In the genomic region with DNA sequence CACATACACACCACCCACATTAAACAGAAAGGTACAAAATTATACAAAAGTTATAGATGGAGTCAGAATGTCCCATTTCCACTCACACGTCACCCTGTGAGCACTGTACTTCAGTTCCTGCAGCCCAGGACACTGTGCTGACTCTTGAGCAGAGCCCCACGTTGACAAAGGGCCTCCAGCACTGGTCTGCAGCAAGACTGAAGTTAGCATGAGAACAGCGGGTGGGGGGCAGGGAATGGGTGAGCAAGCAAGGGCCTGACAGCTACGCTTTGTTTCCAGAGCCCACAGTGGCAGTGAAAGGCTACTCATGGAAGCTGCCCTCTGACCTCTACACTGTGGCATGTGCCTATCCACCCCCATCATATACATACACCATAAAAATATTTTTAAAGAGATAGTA, we compare ENCODE assay signal across 26 mouse cellular contexts. TPM values are rescaled to one million over a fixed set of nuclear protein-coding genes. Genes with fewer than 3 reads are reported as not detected.
DNase-seq lines count a peak whose midpoint lies in the region; ATAC-seq and TF ChIP-seq lines count a peak whose summit lies in the region.
"Had no signal": no experiment of that assay in that cellular context is flagged by ENCODE, and none has a peak within 500 bp of the region (broad histone marks: within the 10 kb centered on the region; RNA-seq: fewer than 3 reads in every experiment).

No protein-coding gene starts in this region.

- peaks cover 11% of the 10 kb centered on the region for H3K36me3 ChIP-seq in midbrain, embryonic 10.5 days
- H3K36me3 ChIP-seq in midbrain, postnatal 0 days (ENCODE audit: insufficient read depth, low read length): no peaks in the 10 kb centered on the region
- H3K36me3 ChIP-seq: embryonic facial prominence, embryonic 13.5 days; heart, embryonic 13.5 days; kidney, embryonic 15.5 days; midbrain, embryonic 12.5 days had no signal

- no peaks in the 10 kb centered on the region for H3K27me3 ChIP-seq in cerebellum, adult 2 months (ENCODE audit: control insufficient read depth, insufficient read depth, low read length)
- H3K27me3 ChIP-seq in midbrain, embryonic 10.5 days (ENCODE audit: low read depth, poor library complexity, severe bottlenecking): no peaks in the 10 kb centered on the region
- no peaks in the 10 kb centered on the region for H3K27me3 ChIP-seq in midbrain, postnatal 0 days (ENCODE audit: insufficient read depth, low read length)
- H3K27me3 ChIP-seq: embryonic facial prominence, embryonic 13.5 days; heart, embryonic 13.5 days; kidney, embryonic 15.5 days; midbrain, embryonic 12.5 days; Patski had no signal

- WGBS in cerebellum, adult 2 months: 39% methylated on average over 4 of the region's 4 CpGs
- WGBS in midbrain, embryonic 10.5 days: 32% methylated on average over 4 of the region's 4 CpGs
- 35% methylated on average over 4 of the region's 4 CpGs for WGBS in midbrain, postnatal 0 days

- H3K9me3 ChIP-seq in midbrain, embryonic 10.5 days (replicated peaks): no peaks in the 10 kb centered on the region; the same call in 1 of the 2 replicates
- no peaks in the 10 kb centered on the region for H3K9me3 ChIP-seq in midbrain, postnatal 0 days (ENCODE audit: low read length)
- H3K9me3 ChIP-seq: embryonic facial prominence, embryonic 13.5 days; heart, embryonic 13.5 days; kidney, embryonic 15.5 days had no signal

- no peak overlapping the region for H3K9ac ChIP-seq in midbrain, postnatal 0 days (replicated peaks; ENCODE audit: low read length, poor library complexity, severe bottlenecking)
- H3K9ac ChIP-seq: embryonic facial prominence, embryonic 13.5 days; forebrain, postnatal 0 days; heart, embryonic 13.5 days; kidney, embryonic 15.5 days; liver, embryonic 14.5 days; midbrain, embryonic 12.5 days had no signal

- no peak overlapping the region for H3K4me2 ChIP-seq in midbrain, postnatal 0 days (ENCODE audit: low read depth, low read length, poor library complexity, severe bottlenecking)
- H3K4me2 ChIP-seq: embryonic facial prominence, embryonic 13.5 days; heart, embryonic 13.5 days; kidney, embryonic 15.5 days; midbrain, embryonic 12.5 days had no signal

- no peak for ATAC-seq in midbrain, postnatal 0 days (ENCODE audit: low FRiP score)
- ATAC-seq: forebrain, postnatal 0 days; Patski had no signal

- TF ChIP-seq POLR2A in cerebellum, adult 2 months (IDR thresholded peaks at IDR 0.05; ENCODE audit: borderline replicate concordance, insufficient read depth, low read length): no peak

- TF ChIP-seq CTCF in cerebellum, adult 2 months (IDR thresholded peaks at IDR 0.05; ENCODE audit: borderline replicate concordance, insufficient read depth, low read depth, low read length): no peak
- TF ChIP-seq CTCF in midbrain, postnatal 0 days (IDR thresholded peaks at IDR 0.05): no peak

- no peak overlapping the region for H3K4me3 ChIP-seq in cerebellum, adult 2 months (replicated peaks; ENCODE audit: insufficient read depth, low read depth, low read length)
- no peak overlapping the region for H3K4me3 ChIP-seq in midbrain, embryonic 10.5 days
- no peak overlapping the region for H3K4me3 ChIP-seq in midbrain, postnatal 0 days (ENCODE audit: low read depth, low read length)
- H3K4me3 ChIP-seq: embryonic facial prominence, embryonic 13.5 days; heart, embryonic 13.5 days; kidney, embryonic 15.5 days; midbrain, embryonic 12.5 days had no signal

- DNase-seq in cerebellum, adult 2 months: peak in 1 of 2 experiments; percentile 17
- DNase-seq in cerebellum, postnatal 36 days: no peak
- DNase-seq in midbrain, embryonic 10.5 days (ENCODE audit: low spot score): peak; percentile 47
- DNase-seq in midbrain, postnatal 0 days (ENCODE audit: low spot score): no peak
- DNase-seq in embryo, embryonic 11 days: peak; percentile 45
- peak; percentile 40 for DNase-seq in naive thymus-derived CD4-positive, alpha-beta T cell, adult 2 months (ENCODE audit: low read depth)
- no peak for DNase-seq in neural tube, embryonic 10.5 days (ENCODE audit: extremely low spot score, low spot score)
- no peak for DNase-seq in adrenal gland, adult 8-10 months
- DNase-seq: adrenal gland, postnatal 14 days; cerebellum, adult 11 months; cerebellum, adult 9-11 months; forebrain, postnatal 0 days; gastrocnemius, postnatal 10 days; heart, postnatal 10 days; kidney, adult 11 months; kidney, postnatal 4 days; liver; lung, adult 2 months; lung, postnatal 14 days; right cerebral cortex, postnatal 4 days had no signal

- 0 out of 2 replicates have a peak overlapping the region, but pooled peaks have one; percentile 17 for H3K27ac ChIP-seq in cerebellum, adult 2 months (ENCODE audit: insufficient read depth, low read length)
- peak overlapping the region; percentile 78 for H3K27ac ChIP-seq in midbrain, embryonic 10.5 days (replicated peaks)
- no peak overlapping the region for H3K27ac ChIP-seq in midbrain, postnatal 0 days (ENCODE audit: low read depth, low read length)
- H3K27ac ChIP-seq: embryonic facial prominence, embryonic 13.5 days; heart, embryonic 13.5 days; kidney, embryonic 15.5 days; liver, embryonic 14.5 days; midbrain, embryonic 12.5 days had no signal

- peaks cover 70% of the 10 kb centered on the region for H3K4me1 ChIP-seq in cerebellum, adult 2 months (ENCODE audit: control insufficient read depth, insufficient read depth, low read length)
- H3K4me1 ChIP-seq in midbrain, embryonic 10.5 days: peaks cover 12% of the 10 kb centered on the region
- H3K4me1 ChIP-seq in midbrain, postnatal 0 days (ENCODE audit: insufficient read depth, low read length): no peaks in the 10 kb centered on the region
- H3K4me1 ChIP-seq: embryonic facial prominence, embryonic 13.5 days; heart, embryonic 13.5 days; kidney, embryonic 15.5 days had no signal

RNA-seq across cellular contexts. Expression of a gene that starts 40.4 kb away (rescaled TPM):
- 70.0 and 77.6 TPM in 2 replicates for polyA plus RNA-seq in cerebellum, adult 2 months (2012; rRNA removed)
- 1.1 and 1.7 TPM in 2 replicates for polyA plus RNA-seq in midbrain, embryonic 10.5 days (2016; fragmentation: Nextera tagmentation; extraction: Ambion mirVana)
- total RNA-seq in midbrain, postnatal 0 days (2014; rRNA removed): 59.4 and 60.6 TPM in 2 replicates
- 6.1 and 7.7 TPM in 2 replicates for polyA plus RNA-seq in midbrain, postnatal 0 days (2015; fragmentation: Nextera tagmentation; extraction: Ambion mirVana)
- 1 to 10 TPM; 3.7 to 6.8 (median 6.4) TPM for total RNA-seq in adrenal gland, adult 8-10 months (2022)

RNA-seq across cellular contexts. Expression of a gene that starts 55.4 kb away (rescaled TPM):
- 69.6 and 83.5 TPM in 2 replicates for polyA plus RNA-seq in cerebellum, adult 2 months (2012; rRNA removed)
- 71.2 and 80.2 TPM in 2 replicates for polyA plus RNA-seq in midbrain, embryonic 10.5 days (2016; fragmentation: Nextera tagmentation; extraction: Ambion mirVana)
- total RNA-seq in midbrain, postnatal 0 days (2014; rRNA removed): 32.3 and 45.1 TPM in 2 replicates
- 38.3 and 42.7 TPM in 2 replicates for polyA plus RNA-seq in midbrain, postnatal 0 days (2015; fragmentation: Nextera tagmentation; extraction: Ambion mirVana)
- 100 to 1,000 TPM; 104 to 125 (median 109) TPM for total RNA-seq in adrenal gland, adult 8-10 months (2022)

Comparison
In these comparisons a context has a peak if more than half of its experiments do, and no peak if none do; other contexts are left out.
1. DNase-seq: peak in midbrain, embryonic 10.5 days (single experiment), embryo, embryonic 11 days (single experiment) and naive thymus-derived CD4-positive, alpha-beta T cell, adult 2 months (single experiment); none in cerebellum, postnatal 36 days (0 of 2), midbrain, postnatal 0 days (single experiment), neural tube, embryonic 10.5 days (single experiment) and adrenal gland, adult 8-10 months (single experiment).